Mouse (Mus musculus) neural tube, embryonic 12.5 days (tissue): Measurements from ENCODE around the gene Actr1b. TPM values are rescaled to one million over a fixed set of nuclear protein-coding genes. Genes with fewer than 3 reads are reported as not detected.
A peak's percentile ranks its signal among the peaks of the same experiment; 100 is the strongest.

Experiments used
- ATAC-seq: fragments of 200-750 bp; cut with Nextera tagmentation; 2 replicates; pipeline ENCODE4 v1.8.0; 2017; ENCODE audit warnings: low read depth, mild to moderate bottlenecking, moderate TSS enrichment, moderate library complexity; ENCODE audit not compliant: low FRiP score
- H3K27ac ChIP-seq: fragments of 300-500 bp; sonication (generic); 2 replicates; pipeline ENCODE4 v1.5.1; 2016
- H3K27me3 ChIP-seq: fragments of 300-500 bp; sonication (generic); replicated peaks from 2 replicates; pipeline ENCODE4 v1.6.1; 2016; ENCODE audit warnings: mild to moderate bottlenecking
- H3K36me3 ChIP-seq: fragments of 300-500 bp; sonication (generic); 2 replicates; pipeline ENCODE4 v1.6.1; 2016; ENCODE audit warnings: mild to moderate bottlenecking
- H3K4me1 ChIP-seq: fragments of 300-500 bp; sonication (generic); 2 replicates; pipeline ENCODE4 v1.6.1; 2016
- H3K4me2 ChIP-seq: fragments of 300-500 bp; sonication (generic); replicated peaks from 2 replicates; pipeline ENCODE4 v1.6.1; 2016; ENCODE audit warnings: mild to moderate bottlenecking
- H3K4me3 ChIP-seq: fragments of 300-500 bp; sonication (generic); 2 replicates; pipeline ENCODE4 v1.5.1; 2016
- H3K9ac ChIP-seq: fragments of 300-500 bp; sonication (generic); 2 replicates; pipeline ENCODE4 v1.6.1; 2016; ENCODE audit warnings: mild to moderate bottlenecking
- H3K9me3 ChIP-seq: fragments of 300-500 bp; sonication (generic); 2 replicates; pipeline ENCODE4 v1.6.1; 2016; ENCODE audit warnings: mild to moderate bottlenecking
- WGBS: fragments of 180-500 bp; shearing (Covaris S2); methylation state at CpG from one replicate; pipeline ENCODE4 v1.1.7; 2016; 5-methylcytosine and 5-hydroxymethylcytosine counted together
- polyA plus RNA-seq: library from polyadenylated mRNA; unstranded; fragments of >200 nt; fragmentation: Nextera tagmentation; extraction: Ambion mirVana; gene quantifications from 2 replicates; pipeline ENCODE4 v1.2.1, GENCODE M21; 2016

The Actr1b gene
- 119 and 131 TPM in 2 replicates for polyA plus RNA-seq

DNA sequence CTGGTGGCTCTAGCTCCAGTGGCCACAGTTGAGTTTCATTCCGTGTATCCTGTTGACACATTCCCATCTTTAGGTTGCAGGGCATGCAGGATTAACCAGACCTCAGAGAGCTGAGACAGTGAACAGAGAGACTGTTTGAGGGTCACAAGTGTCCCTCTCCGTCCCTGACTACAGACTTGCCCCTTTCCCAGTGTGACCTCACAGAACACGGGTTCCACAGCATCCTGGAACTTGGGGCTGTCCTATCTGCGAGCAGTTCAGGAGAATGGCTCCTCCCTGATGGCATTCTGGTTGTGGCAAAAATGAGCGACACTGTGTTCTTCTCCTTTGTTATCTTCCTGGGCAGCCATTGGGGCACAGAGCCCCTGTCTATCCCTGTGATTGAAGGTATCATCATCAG, at the start of gene Actr1b:
Gene Actr1b, minus strand, starts transcription at position 112 of the 400 bp plus-strand sequence.
- Histone ChIP-seq H3K4me3 (no peak within 1 kb of the TSS), H3K4me1 (no peaks in the 10 kb centered on the region), H3K27me3 (no peaks in the 10 kb centered on the region), H3K9me3 (no peaks in the 10 kb centered on the region), H3K9ac (no peak within 1 kb of the TSS), H3K36me3 (no peaks in the 10 kb centered on the region), H3K4me2 (no peak within 1 kb of the TSS), H3K27ac (no peak within 1 kb of the TSS)
- no peak for ATAC-seq
- 76% methylated on average over 5 of the region's 5 CpGs for WGBS

- no peak within 1 kb of the TSS for H3K4me3 ChIP-seq
- ATAC-seq = no peak
- no peaks in the 10 kb centered on the region for H3K4me1 ChIP-seq
- no peaks in the 10 kb centered on the region for H3K27me3 ChIP-seq
- H3K4me2 ChIP-seq = no peak within 1 kb of the TSS
- no peaks in the 10 kb centered on the region for H3K9me3 ChIP-seq
- H3K36me3 ChIP-seq = no peaks in the 10 kb centered on the region
- WGBS = 82% methylated on average over 11 of the region's 11 CpGs
- H3K9ac ChIP-seq = no peak within 1 kb of the TSS
- no peak within 1 kb of the TSS for H3K27ac ChIP-seq
Observed at GRCm38 (mm10) chr1:36761568-36761967, 47.3 kb upstream of the Actr1b start, which contains the start of gene Zap70. Zap70 (plus strand) TSS chr1:36761798.

- no peak for ATAC-seq
Observed at GRCm38 (mm10) chr1:36761061-36761460, 46.8 kb upstream of the Actr1b start.

DNA sequence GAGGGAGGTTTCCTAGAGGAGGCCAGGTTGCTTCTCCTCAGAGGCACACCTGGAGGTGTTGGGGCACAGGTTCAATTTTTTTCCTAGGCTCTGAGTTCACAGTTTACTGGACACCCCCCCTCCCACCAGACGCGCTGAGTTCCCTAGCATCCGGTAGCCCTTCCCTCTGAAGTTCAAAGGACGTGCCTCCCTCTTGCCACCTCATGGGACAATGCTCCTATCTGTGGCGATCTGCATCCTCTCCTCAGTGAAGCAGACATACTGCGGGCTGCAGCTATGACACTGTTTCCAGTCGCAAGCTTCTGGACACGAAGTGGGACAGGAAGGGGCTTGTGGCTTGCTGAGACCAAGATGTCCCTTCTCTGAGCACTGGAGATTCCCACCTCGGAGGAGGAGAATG, 46.2 kb upstream of the Actr1b start:
- H3K27ac ChIP-seq = no peak overlapping the region
- no peak overlapping the region for H3K4me2 ChIP-seq
- no peak overlapping the region for H3K4me3 ChIP-seq
- H3K9ac ChIP-seq = no peak overlapping the region
- no peaks in the 10 kb centered on the region for H3K4me1 ChIP-seq
- H3K36me3 ChIP-seq = no peaks in the 10 kb centered on the region
- H3K9me3 ChIP-seq = no peaks in the 10 kb centered on the region
- no peaks in the 10 kb centered on the region for H3K27me3 ChIP-seq
- WGBS = 82% methylated on average over 9 of the region's 9 CpGs
- ATAC-seq = no peak

More at GRCm38 (mm10) chr1:36761061-36761460, 46.8 kb upstream of the Actr1b start:
- Histone ChIP-seq H3K9me3 (no peaks in the 10 kb centered on the region), H3K27ac (no peak overlapping the region), H3K9ac (no peak overlapping the region), H3K4me2 (no peak overlapping the region), H3K4me1 (no peaks in the 10 kb centered on the region), H3K36me3 (no peaks in the 10 kb centered on the region), H3K27me3 (no peaks in the 10 kb centered on the region), H3K4me3 (no peak overlapping the region)
- WGBS = 86% methylated on average over 8 of the region's 8 CpGs

DNA sequence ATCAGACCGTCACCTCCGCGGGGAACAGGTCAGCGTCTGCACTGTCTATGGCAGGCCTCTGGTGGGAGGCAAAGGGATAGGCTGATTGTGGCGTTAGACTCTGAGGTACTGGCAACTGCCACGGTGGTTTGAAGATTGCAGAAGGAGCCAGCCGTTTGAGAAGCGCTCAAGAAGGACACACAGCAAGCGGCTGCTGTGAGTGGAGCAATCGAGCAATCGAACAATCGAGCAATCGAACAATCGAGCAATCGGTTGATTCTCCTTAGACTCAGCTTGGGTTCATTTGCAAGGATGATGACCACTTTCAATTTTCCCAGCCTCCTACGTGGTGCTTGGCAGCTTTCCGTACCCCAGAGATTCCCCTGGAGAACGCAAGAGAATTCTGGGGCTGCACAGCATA, 44.9 kb upstream of the Actr1b start:
- 91% methylated on average over 18 of the region's 18 CpGs for WGBS
- Histone ChIP-seq H3K9me3 (no peaks in the 10 kb centered on the region), H3K4me1 (no peaks in the 10 kb centered on the region), H3K36me3 (no peaks in the 10 kb centered on the region), H3K4me3 (no peak overlapping the region), H3K4me2 (no peak overlapping the region), H3K27ac (no peak overlapping the region), H3K9ac (no peak overlapping the region), H3K27me3 (no peaks in the 10 kb centered on the region)
- ATAC-seq = no peak

GRCm38 (mm10) chr1:36758553-36758952, 44.3 kb upstream of the Actr1b start:
- no peaks in the 10 kb centered on the region for H3K36me3 ChIP-seq
- no peaks in the 10 kb centered on the region for H3K27me3 ChIP-seq
- H3K4me3 ChIP-seq = no peak overlapping the region
- no peaks in the 10 kb centered on the region for H3K9me3 ChIP-seq
- H3K27ac ChIP-seq = no peak overlapping the region
- no peaks in the 10 kb centered on the region for H3K4me1 ChIP-seq
- 90% methylated on average over 9 of the region's 9 CpGs for WGBS
- H3K9ac ChIP-seq = no peak overlapping the region
- no peak for ATAC-seq
- no peak overlapping the region for H3K4me2 ChIP-seq

DNA sequence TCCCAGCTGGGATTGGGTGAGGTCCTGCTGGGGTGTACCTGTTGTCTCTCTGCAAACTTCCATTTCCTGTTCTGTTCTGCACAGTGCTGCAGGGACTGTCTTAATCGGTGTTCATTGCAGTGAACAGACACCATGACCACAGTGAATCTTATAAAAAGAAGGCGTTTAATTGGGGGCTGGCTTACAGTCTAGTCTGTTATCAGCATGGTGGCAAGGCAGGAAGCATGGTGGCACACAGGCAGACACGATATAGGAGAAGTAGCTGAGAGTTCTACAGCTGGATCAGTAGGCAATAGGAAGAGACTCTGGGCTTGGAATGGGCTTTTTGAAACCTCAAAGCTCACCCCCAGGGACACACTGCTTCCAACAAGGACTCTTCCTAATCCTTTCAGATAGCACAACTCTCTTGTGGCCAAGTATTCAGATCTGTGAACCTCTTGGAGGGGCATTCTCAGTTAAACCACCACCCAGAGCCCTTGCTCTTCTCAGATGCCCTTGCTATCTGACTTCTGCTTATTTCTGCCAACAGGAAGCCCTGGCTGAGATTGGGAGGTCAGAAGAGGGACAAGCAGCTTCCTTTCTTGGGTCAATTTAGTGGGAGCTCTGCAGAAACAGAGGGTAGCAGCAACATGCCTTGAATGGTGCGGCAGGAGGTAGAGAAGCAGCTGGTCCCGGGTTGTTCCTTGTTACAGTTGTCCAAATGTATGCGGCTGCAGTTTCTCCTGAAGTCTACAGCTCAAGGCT, 39.9 kb upstream of the Actr1b start:
- Histone ChIP-seq H3K27ac (no peak overlapping the region), H3K36me3 (no peaks in the 10 kb centered on the region), H3K4me3 (no peak overlapping the region), H3K27me3 (no peaks in the 10 kb centered on the region), H3K4me1 (no peaks in the 10 kb centered on the region), H3K9ac (no peak overlapping the region), H3K4me2 (no peak overlapping the region), H3K9me3 (no peaks in the 10 kb centered on the region)
- WGBS = 86% methylated on average over 6 of the region's 6 CpGs
- ATAC-seq = no peak

GRCm38 (mm10) chr1:36746452-36746851, 32.2 kb upstream of the Actr1b start:
- ATAC-seq = no peak
- Histone ChIP-seq H3K9me3 (no peaks in the 10 kb centered on the region), H3K4me1 (peaks cover 5% of the 10 kb centered on the region), H3K27me3 (no peaks in the 10 kb centered on the region), H3K36me3 (no peaks in the 10 kb centered on the region), H3K4me2 (no peak overlapping the region), H3K9ac (no peak overlapping the region), H3K4me3 (no peak overlapping the region), H3K27ac (no peak overlapping the region)
- 51% methylated on average over 15 of the region's 15 CpGs for WGBS

DNA sequence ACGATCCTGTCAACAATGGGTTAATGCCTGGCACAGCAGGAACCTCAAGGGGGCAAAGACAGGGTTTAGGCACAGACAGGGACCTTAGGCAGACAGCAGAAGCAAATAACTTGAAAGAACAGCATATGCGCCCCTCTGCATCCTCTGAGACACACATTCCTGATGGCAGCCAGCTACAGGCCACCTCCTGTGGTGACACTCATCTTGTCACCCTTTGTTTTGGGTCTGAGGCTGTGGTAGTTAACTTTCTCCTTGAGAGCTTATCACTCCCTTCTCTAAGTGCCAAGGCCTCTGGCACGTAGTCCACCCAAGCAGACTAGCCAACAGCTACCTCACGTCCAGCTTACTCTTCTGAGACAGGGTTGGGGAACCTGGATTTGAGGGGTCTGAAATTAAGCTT, 31.4 kb upstream of the Actr1b start:
- H3K9me3 ChIP-seq = no peaks in the 10 kb centered on the region
- H3K4me3 ChIP-seq = no peak overlapping the region
- no peak overlapping the region for H3K4me2 ChIP-seq
- WGBS = 41% methylated on average over 4 of the region's 4 CpGs
- ATAC-seq = no peak
- no peak overlapping the region for H3K9ac ChIP-seq
- H3K4me1 ChIP-seq = peaks cover 5% of the 10 kb centered on the region
- no peak overlapping the region for H3K27ac ChIP-seq
- H3K27me3 ChIP-seq = no peaks in the 10 kb centered on the region
- H3K36me3 ChIP-seq = no peaks in the 10 kb centered on the region

DNA sequence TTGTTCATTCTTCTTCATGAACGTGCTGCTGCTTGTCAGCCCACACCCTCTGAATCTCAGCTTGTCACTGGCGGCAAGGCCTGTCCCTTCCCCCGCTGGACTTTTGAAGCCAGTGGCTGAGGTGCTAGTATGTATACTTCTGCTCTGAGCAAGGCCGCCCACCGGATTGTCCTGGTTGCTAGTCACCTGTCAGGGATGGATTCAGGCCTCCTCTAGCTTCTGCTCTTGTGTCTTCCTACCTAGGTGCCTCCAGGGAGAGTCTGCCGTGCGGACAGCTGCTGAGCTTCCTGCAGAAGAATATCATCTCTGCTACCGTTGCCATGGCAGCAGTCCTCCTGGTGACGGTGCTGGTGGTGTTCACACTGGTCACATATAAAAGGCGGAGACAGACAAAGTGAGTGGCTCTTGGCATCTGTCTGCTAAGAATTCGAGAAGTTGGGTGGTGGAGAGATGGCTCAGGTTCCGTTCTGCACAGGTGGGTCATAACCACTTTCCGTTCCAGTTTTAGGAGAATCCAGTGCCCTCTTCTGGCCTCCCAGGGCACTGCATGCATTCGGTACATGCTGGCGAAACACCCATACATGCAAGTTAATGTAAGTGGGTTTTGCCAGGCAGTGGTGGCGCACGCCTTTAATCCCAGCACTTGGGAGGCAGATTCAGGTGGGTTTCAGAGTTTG, 30.2 kb upstream of the Actr1b start:
- H3K27me3 ChIP-seq = no peaks in the 10 kb centered on the region
- peaks cover 5% of the 10 kb centered on the region for H3K4me1 ChIP-seq
- H3K4me3 ChIP-seq = 0 out of 2 replicates have a peak overlapping the region, but pooled peaks have one; percentile 7
- no peaks in the 10 kb centered on the region for H3K36me3 ChIP-seq
- ATAC-seq = peak; percentile 48
- H3K9ac ChIP-seq = no peak overlapping the region
- H3K4me2 ChIP-seq = peak overlapping the region; percentile 51
- no peak overlapping the region for H3K27ac ChIP-seq
- no peaks in the 10 kb centered on the region for H3K9me3 ChIP-seq
- 26% methylated on average over 17 of the region's 17 CpGs for WGBS

- WGBS = 85% methylated on average over 9 of the region's 9 CpGs
- H3K4me3 ChIP-seq = no peak overlapping the region
- no peaks in the 10 kb centered on the region for H3K27me3 ChIP-seq
- no peak overlapping the region for H3K27ac ChIP-seq
- H3K4me1 ChIP-seq = peaks cover 5% of the 10 kb centered on the region
- no peaks in the 10 kb centered on the region for H3K9me3 ChIP-seq
- no peak for ATAC-seq
- no peak overlapping the region for H3K9ac ChIP-seq
- H3K4me2 ChIP-seq = no peak overlapping the region
- H3K36me3 ChIP-seq = no peaks in the 10 kb centered on the region
Observed at GRCm38 (mm10) chr1:36743046-36743445, 28.8 kb upstream of the Actr1b start.

DNA sequence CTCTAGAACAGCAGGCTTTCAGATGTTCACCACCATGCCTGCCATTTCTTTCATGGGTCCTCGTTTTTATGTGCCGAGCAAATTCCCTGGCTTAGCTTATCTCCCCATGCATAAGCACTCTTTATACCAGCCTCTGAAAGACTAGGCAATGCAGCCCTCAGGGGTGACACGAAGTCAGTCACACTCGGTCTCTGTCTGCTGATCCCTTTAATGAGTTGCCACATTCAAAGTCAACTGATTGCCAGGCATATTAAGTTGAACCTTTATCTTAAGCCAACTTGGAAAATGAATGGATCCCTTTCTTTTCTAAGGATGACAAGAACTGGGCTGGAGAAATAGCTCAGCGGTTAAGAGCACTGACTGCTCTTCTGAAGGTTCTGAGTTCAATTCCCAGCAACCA, 25.0 kb upstream of the Actr1b start:
- H3K36me3 ChIP-seq = no peaks in the 10 kb centered on the region
- H3K9ac ChIP-seq = no peak overlapping the region
- H3K4me3 ChIP-seq = no peak overlapping the region
- H3K4me1 ChIP-seq = peaks cover 2% of the 10 kb centered on the region
- H3K27ac ChIP-seq = no peak overlapping the region
- H3K9me3 ChIP-seq = no peaks in the 10 kb centered on the region
- no peak overlapping the region for H3K4me2 ChIP-seq
- no peak for ATAC-seq
- 78% methylated on average over 5 of the region's 5 CpGs for WGBS
- no peaks in the 10 kb centered on the region for H3K27me3 ChIP-seq
